Mouse (Mus musculus): ENCODE measurements at regions not wholly inside any gene's neighbourhood (a gene's known extent, or its start where the extent isn't known, plus 50 kb on each side); places are given as distances from the start of the nearest gene placed in this dataset.

GRCm38 (mm10) chr1:73123012-73123411 is 107.3 kb upstream of the Tnp1 start:
- 82% methylated on average over 9 of the region's 9 CpGs for WGBS
- no peaks in the 10 kb centered on the region for H3K9me3 ChIP-seq (ENCODE audit: control insufficient read depth, low read length)
- H3K4me2 ChIP-seq: no peak overlapping the region
- H3K4me3 ChIP-seq (ENCODE audit: low read depth, low read length): no peak overlapping the region
- no peak overlapping the region for H3K9ac ChIP-seq (ENCODE audit: low read depth, low read length)
- no peaks in the 10 kb centered on the region for H3K27me3 ChIP-seq (replicated peaks; ENCODE audit: control insufficient read depth, insufficient read depth, low read length)
- ATAC-seq (replicated peaks; ENCODE audit: low FRiP score) (no peak), DNase-seq (ENCODE audit: low spot score) (no peak)
- no peaks in the 10 kb centered on the region for H3K36me3 ChIP-seq (ENCODE audit: control insufficient read depth, insufficient read depth, low read length)
- H3K27ac ChIP-seq (ENCODE audit: low read depth, low read length): no peak overlapping the region
- no peaks in the 10 kb centered on the region for H3K4me1 ChIP-seq (replicated peaks; ENCODE audit: control insufficient read depth, insufficient read depth, low read length)

DNA sequence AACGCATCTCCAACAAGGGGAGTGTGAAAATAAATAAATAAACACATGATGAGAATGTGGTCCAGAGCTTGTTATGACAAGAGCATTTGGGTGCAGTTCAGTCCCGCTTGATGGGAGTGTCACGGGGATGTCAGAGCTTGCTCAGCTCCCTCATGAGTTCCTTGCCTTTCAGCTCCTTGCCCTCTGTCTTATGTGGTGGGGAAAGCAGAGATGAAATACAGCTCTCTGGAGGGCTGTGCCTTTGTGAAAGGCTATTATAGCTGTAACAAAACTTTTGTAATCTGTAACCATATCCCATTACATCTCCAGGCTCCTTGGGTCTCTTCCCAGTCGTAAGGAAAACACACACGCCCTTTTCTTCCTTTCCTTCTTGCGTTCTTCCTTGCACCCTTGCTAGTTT is 103.0 kb upstream of the Tnp1 start:
- ATAC-seq (replicated peaks; ENCODE audit: low FRiP score): no peak
- Histone ChIP-seq H3K27ac (ENCODE audit: low read depth, low read length) (no peak overlapping the region), H3K9me3 (ENCODE audit: control insufficient read depth, low read length) (no peaks in the 10 kb centered on the region), H3K36me3 (ENCODE audit: control insufficient read depth, insufficient read depth, low read length) (no peaks in the 10 kb centered on the region), H3K9ac (ENCODE audit: low read depth, low read length) (no peak overlapping the region), H3K27me3 (replicated peaks; ENCODE audit: control insufficient read depth, insufficient read depth, low read length) (no peaks in the 10 kb centered on the region), H3K4me1 (replicated peaks; ENCODE audit: control insufficient read depth, insufficient read depth, low read length) (no peaks in the 10 kb centered on the region), H3K4me3 (ENCODE audit: low read depth, low read length) (no peak overlapping the region), H3K4me2 (no peak overlapping the region)
- DNase-seq (ENCODE audit: low spot score): no peak
- 87% methylated on average over 6 of the region's 6 CpGs for WGBS

DNA sequence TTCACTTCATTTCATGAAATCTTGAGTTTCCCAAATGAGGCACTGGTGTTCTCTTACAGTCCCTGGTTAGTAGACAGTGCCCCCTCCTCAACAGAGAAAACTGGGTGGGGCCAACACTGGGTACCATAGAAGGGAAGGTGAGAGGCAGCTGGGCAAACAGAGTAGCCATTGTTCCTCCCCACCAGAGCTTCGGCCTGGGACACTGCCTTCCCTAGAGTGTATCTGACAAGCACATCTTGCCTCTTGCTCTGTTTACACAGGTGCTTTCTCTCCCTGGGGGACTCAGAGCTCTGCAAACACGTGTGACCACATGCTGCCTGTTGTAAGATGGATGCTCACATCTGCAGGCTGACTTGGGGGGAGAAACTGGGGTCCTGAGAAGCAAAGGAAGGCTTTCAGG is 100.8 kb upstream of the Tnp1 start:
- H3K9ac ChIP-seq (ENCODE audit: low read depth, low read length): no peak overlapping the region
- H3K27ac ChIP-seq (ENCODE audit: low read depth, low read length): no peak overlapping the region
- no peaks in the 10 kb centered on the region for H3K4me1 ChIP-seq (replicated peaks; ENCODE audit: control insufficient read depth, insufficient read depth, low read length)
- ATAC-seq (replicated peaks; ENCODE audit: low FRiP score): no peak
- H3K4me2 ChIP-seq: no peak overlapping the region
- H3K9me3 ChIP-seq (ENCODE audit: control insufficient read depth, low read length): no peaks in the 10 kb centered on the region
- no peak for DNase-seq (ENCODE audit: low spot score)
- H3K36me3 ChIP-seq (ENCODE audit: control insufficient read depth, insufficient read depth, low read length): no peaks in the 10 kb centered on the region
- 25% methylated on average over 2 of the region's 2 CpGs for WGBS
- H3K27me3 ChIP-seq (replicated peaks; ENCODE audit: control insufficient read depth, insufficient read depth, low read length): no peaks in the 10 kb centered on the region
- no peak overlapping the region for H3K4me3 ChIP-seq (ENCODE audit: low read depth, low read length)

GRCm38 (mm10) chr1:73115854-73116253 is 100.1 kb upstream of the Tnp1 start:
- no peak for DNase-seq (ENCODE audit: low spot score)
- H3K27ac ChIP-seq (ENCODE audit: low read depth, low read length): no peak overlapping the region
- H3K4me3 ChIP-seq (ENCODE audit: low read depth, low read length): no peak overlapping the region
- H3K36me3 ChIP-seq (ENCODE audit: control insufficient read depth, insufficient read depth, low read length): no peaks in the 10 kb centered on the region
- WGBS: 87% methylated on average over 5 of the region's 5 CpGs
- H3K4me1 ChIP-seq (replicated peaks; ENCODE audit: control insufficient read depth, insufficient read depth, low read length): no peaks in the 10 kb centered on the region
- no peak overlapping the region for H3K4me2 ChIP-seq
- H3K9ac ChIP-seq (ENCODE audit: low read depth, low read length): no peak overlapping the region
- no peaks in the 10 kb centered on the region for H3K27me3 ChIP-seq (replicated peaks; ENCODE audit: control insufficient read depth, insufficient read depth, low read length)
- H3K9me3 ChIP-seq (ENCODE audit: control insufficient read depth, low read length): no peaks in the 10 kb centered on the region
- ATAC-seq (replicated peaks; ENCODE audit: low FRiP score): no peak

DNA sequence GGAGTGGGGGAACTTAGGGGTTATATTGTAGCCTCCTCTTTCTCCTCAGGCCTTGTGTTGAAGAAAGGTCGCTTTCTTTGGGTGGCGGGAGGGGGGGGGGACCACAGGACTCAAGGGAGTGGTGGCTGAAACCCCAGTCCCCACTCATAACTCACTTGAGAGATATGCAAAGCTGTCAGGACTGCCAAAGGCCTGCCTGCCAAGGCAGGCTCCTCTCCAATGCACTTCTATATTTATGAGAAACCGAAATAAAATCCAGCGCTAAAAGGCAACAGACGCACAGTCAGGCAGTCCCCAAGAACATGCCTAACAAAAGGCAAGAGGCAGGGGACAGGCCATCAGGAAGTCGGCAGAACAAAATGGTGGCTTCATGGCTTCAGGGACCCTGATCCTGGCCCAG is 97.4 kb upstream of the Tnp1 start:
- H3K9ac ChIP-seq (ENCODE audit: low read depth, low read length): no peak overlapping the region
- no peaks in the 10 kb centered on the region for H3K36me3 ChIP-seq (ENCODE audit: control insufficient read depth, insufficient read depth, low read length)
- H3K4me2 ChIP-seq: no peak overlapping the region
- no peak for DNase-seq (ENCODE audit: low spot score)
- no peaks in the 10 kb centered on the region for H3K4me1 ChIP-seq (replicated peaks; ENCODE audit: control insufficient read depth, insufficient read depth, low read length)
- H3K9me3 ChIP-seq (ENCODE audit: control insufficient read depth, low read length): no peaks in the 10 kb centered on the region
- H3K4me3 ChIP-seq (ENCODE audit: low read depth, low read length): no peak overlapping the region
- WGBS: 87% methylated on average over 6 of the region's 6 CpGs
- H3K27ac ChIP-seq (ENCODE audit: low read depth, low read length): no peak overlapping the region
- H3K27me3 ChIP-seq (replicated peaks; ENCODE audit: control insufficient read depth, insufficient read depth, low read length): no peaks in the 10 kb centered on the region
- no peak for ATAC-seq (replicated peaks; ENCODE audit: low FRiP score)

GRCm38 (mm10) chr1:73112711-73113110 is 97.0 kb upstream of the Tnp1 start:
- 73% methylated on average over 3 of the region's 3 CpGs for WGBS
- H3K9ac ChIP-seq (ENCODE audit: low read depth, low read length): no peak overlapping the region

DNA sequence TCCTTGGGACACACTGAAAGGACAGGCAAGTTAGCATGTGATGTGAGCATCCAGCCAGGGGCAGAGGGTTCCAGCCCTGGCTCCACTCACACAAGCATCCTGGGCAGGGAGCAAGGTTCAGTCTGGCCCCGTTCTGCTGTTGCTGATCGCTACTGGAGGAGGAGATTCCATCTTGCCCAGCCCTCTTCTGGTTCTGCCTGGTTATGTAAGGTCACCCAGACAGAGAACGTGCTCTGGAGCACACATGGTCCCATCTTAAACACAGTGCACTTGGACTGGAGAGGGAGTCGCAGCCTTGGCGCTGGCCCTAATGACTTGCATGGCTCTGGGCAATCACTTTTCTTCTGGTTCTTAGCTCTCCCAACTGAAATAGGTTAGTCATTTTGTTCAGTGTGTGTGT is 96.2 kb upstream of the Tnp1 start:
- Histone ChIP-seq H3K36me3 (ENCODE audit: control insufficient read depth, insufficient read depth, low read length) (no peaks in the 10 kb centered on the region), H3K9me3 (ENCODE audit: control insufficient read depth, low read length) (no peaks in the 10 kb centered on the region), H3K4me3 (ENCODE audit: low read depth, low read length) (no peak overlapping the region), H3K27ac (ENCODE audit: low read depth, low read length) (no peak overlapping the region), H3K4me2 (no peak overlapping the region), H3K9ac (ENCODE audit: low read depth, low read length) (no peak overlapping the region), H3K4me1 (replicated peaks; ENCODE audit: control insufficient read depth, insufficient read depth, low read length) (no peaks in the 10 kb centered on the region), H3K27me3 (replicated peaks; ENCODE audit: control insufficient read depth, insufficient read depth, low read length) (no peaks in the 10 kb centered on the region)
- ATAC-seq (replicated peaks; ENCODE audit: low FRiP score) (no peak), DNase-seq (ENCODE audit: low spot score) (no peak)
- 90% methylated on average over 5 of the region's 5 CpGs for WGBS

More at GRCm38 (mm10) chr1:73112711-73113110, 97.0 kb upstream of the Tnp1 start:
- Histone ChIP-seq H3K27ac (ENCODE audit: low read depth, low read length) (no peak overlapping the region), H3K36me3 (ENCODE audit: control insufficient read depth, insufficient read depth, low read length) (no peaks in the 10 kb centered on the region), H3K4me2 (no peak overlapping the region), H3K27me3 (replicated peaks; ENCODE audit: control insufficient read depth, insufficient read depth, low read length) (no peaks in the 10 kb centered on the region), H3K4me1 (replicated peaks; ENCODE audit: control insufficient read depth, insufficient read depth, low read length) (no peaks in the 10 kb centered on the region), H3K9me3 (ENCODE audit: control insufficient read depth, low read length) (no peaks in the 10 kb centered on the region), H3K4me3 (ENCODE audit: low read depth, low read length) (no peak overlapping the region)
- DNase-seq (ENCODE audit: low spot score): no peak
- ATAC-seq (replicated peaks; ENCODE audit: low FRiP score): no peak

- no peak for DNase-seq (ENCODE audit: low spot score)
- WGBS: 79% methylated on average over 4 of the region's 4 CpGs
- H3K27ac ChIP-seq (ENCODE audit: low read depth, low read length): no peak overlapping the region
These were observed 90.3 kb upstream of the Tnp1 start for GRCm38 (mm10) chr1:73105856-73106463.

GRCm38 (mm10) chr1:73097645-73098440 is 82.1 kb upstream of the Tnp1 start:
- Histone ChIP-seq H3K4me2 (no peak overlapping the region), H3K27ac (ENCODE audit: low read depth, low read length) (no peak overlapping the region)

More at GRCm38 (mm10) chr1:73105856-73106463, 90.3 kb upstream of the Tnp1 start:
- H3K36me3 ChIP-seq (ENCODE audit: control insufficient read depth, insufficient read depth, low read length): no peaks in the 10 kb centered on the region
- no peak overlapping the region for H3K9ac ChIP-seq (ENCODE audit: low read depth, low read length)
- H3K4me2 ChIP-seq: no peak overlapping the region
- H3K27me3 ChIP-seq (replicated peaks; ENCODE audit: control insufficient read depth, insufficient read depth, low read length): no peaks in the 10 kb centered on the region
- H3K4me3 ChIP-seq (ENCODE audit: low read depth, low read length): no peak overlapping the region
- no peaks in the 10 kb centered on the region for H3K9me3 ChIP-seq (ENCODE audit: control insufficient read depth, low read length)
- ATAC-seq (replicated peaks; ENCODE audit: low FRiP score): no peak
- H3K4me1 ChIP-seq (replicated peaks; ENCODE audit: control insufficient read depth, insufficient read depth, low read length): no peaks in the 10 kb centered on the region

More at GRCm38 (mm10) chr1:73097645-73098440, 82.1 kb upstream of the Tnp1 start:
- Histone ChIP-seq H3K4me3 (ENCODE audit: low read depth, low read length) (no peak overlapping the region), H3K9me3 (ENCODE audit: control insufficient read depth, low read length) (no peaks in the 10 kb centered on the region), H3K27me3 (replicated peaks; ENCODE audit: control insufficient read depth, insufficient read depth, low read length) (no peaks in the 10 kb centered on the region), H3K9ac (ENCODE audit: low read depth, low read length) (no peak overlapping the region), H3K36me3 (ENCODE audit: control insufficient read depth, insufficient read depth, low read length) (no peaks in the 10 kb centered on the region), H3K4me1 (replicated peaks; ENCODE audit: control insufficient read depth, insufficient read depth, low read length) (no peaks in the 10 kb centered on the region)
- WGBS: 71% methylated on average over 6 of the region's 6 CpGs
- DNase-seq (ENCODE audit: low spot score) (no peak), ATAC-seq (replicated peaks; ENCODE audit: low FRiP score) (peak; percentile 90)

All from liver, embryonic 11.5 days (tissue).